Mouse (Mus musculus): Measurements from ENCODE around the gene Il1r2. TPM values are rescaled to one million over a fixed set of nuclear protein-coding genes. Genes with fewer than 3 reads are reported as not detected.

Il1r2 gene
- polyA plus RNA-seq, 1 experiment: 1.2 TPM

DNA sequence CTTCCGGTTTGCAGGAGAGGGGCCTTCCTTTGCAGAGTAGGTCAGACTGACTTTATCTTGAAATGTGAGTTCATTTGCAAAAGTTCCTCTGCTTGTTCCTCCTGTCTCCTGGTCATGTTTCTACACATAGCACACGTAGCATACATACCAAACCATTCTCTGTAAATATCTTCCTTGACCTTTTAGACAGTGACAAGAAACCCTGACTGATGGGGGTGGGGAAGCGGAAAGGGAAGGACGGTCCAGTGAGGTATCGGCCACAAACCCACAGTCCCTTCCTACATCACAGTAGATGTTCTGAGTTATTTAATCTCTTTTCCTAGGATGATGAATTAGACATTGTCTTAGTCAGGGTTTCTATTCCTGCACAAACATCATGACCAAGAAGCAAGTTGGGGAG, 27.3 kb upstream of the Il1r2 start:
- Histone ChIP-seq H3K27me3 (ENCODE audit: control insufficient read depth, insufficient read depth, low read length) (no peaks in the 10 kb centered on the region), H3K4me3 (ENCODE audit: low read depth, low read length) (no peak overlapping the region), H3K4me1 (ENCODE audit: control insufficient read depth, insufficient read depth, insufficient read length, low read length) (no peaks in the 10 kb centered on the region), H3K36me3 (ENCODE audit: control insufficient read depth, insufficient read depth, low read length) (no peaks in the 10 kb centered on the region), H3K27ac (ENCODE audit: insufficient read depth, low read depth, low read length) (no peak overlapping the region)
- WGBS: 73% methylated on average over 5 of the region's 5 CpGs
- no peak for TF ChIP-seq POLR2A (IDR thresholded peaks at IDR 0.05; ENCODE audit: low read depth, low read length)
- TF ChIP-seq CTCF (IDR thresholded peaks at IDR 0.05; ENCODE audit: extremely low read depth, insufficient read length, insufficient replicate concordance, low read depth, low read length): no peak

DNA sequence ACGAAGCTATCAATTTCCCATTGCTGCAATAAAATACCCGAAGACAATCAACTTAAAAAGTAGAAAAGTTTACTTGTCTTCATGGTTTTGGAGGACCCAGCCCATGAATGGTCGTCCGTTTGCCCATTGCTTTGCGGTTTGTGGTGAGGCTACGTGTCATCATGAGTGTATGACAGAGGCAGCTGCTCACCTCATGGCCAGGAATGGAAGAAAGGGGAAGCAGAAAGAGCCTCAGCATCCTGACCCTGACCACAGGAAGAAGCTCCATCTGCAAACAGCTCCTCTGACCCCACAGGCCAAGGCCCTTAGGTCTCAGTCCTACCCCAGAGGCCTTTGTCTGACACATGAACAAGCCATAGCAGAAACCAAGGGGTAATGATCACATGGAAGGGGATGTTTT, 22.7 kb upstream of the Il1r2 start:
- Histone ChIP-seq H3K27me3 (ENCODE audit: control insufficient read depth, insufficient read depth, low read length) (no peaks in the 10 kb centered on the region), H3K4me1 (ENCODE audit: control insufficient read depth, insufficient read depth, insufficient read length, low read length) (no peaks in the 10 kb centered on the region; the same call in 1 of the 2 replicates), H3K36me3 (ENCODE audit: control insufficient read depth, insufficient read depth, low read length) (no peaks in the 10 kb centered on the region), H3K27ac (ENCODE audit: insufficient read depth, low read depth, low read length) (no peak overlapping the region), H3K4me3 (ENCODE audit: low read depth, low read length) (no peak overlapping the region)
- no peak for TF ChIP-seq CTCF (IDR thresholded peaks at IDR 0.05; ENCODE audit: extremely low read depth, insufficient read length, insufficient replicate concordance, low read depth, low read length)
- no peak for TF ChIP-seq POLR2A (IDR thresholded peaks at IDR 0.05; ENCODE audit: low read depth, low read length)
- 83% methylated on average over 6 of the region's 6 CpGs for WGBS

DNA sequence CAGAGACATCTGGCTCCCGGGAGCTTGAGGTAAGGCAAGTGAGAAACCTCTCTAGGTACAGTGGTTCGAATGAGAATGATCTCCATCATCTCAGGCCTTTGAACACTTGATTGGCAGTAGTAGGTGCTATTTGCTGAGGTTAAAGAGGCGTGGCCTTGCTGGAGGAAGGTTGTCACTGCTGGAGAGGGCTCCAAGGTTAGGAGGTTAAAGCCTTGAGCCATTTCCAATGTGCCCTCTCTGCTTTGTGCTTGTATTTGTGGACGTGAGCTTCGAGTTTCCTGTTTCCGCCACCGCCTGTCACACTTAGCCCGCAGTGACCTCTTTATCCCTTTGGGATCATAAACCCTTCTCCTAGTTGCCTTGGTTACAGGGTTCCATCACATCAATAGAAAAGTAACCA, 21.7 kb upstream of the Il1r2 start:
- TF ChIP-seq POLR2A (IDR thresholded peaks at IDR 0.05; ENCODE audit: low read depth, low read length) (no peak), CTCF (IDR thresholded peaks at IDR 0.05; ENCODE audit: extremely low read depth, insufficient read length, insufficient replicate concordance, low read depth, low read length) (no peak)
- 46% methylated on average over 8 of the region's 8 CpGs for WGBS
- no peak overlapping the region for H3K27ac ChIP-seq (ENCODE audit: insufficient read depth, low read depth, low read length)
- H3K27me3 ChIP-seq (ENCODE audit: control insufficient read depth, insufficient read depth, low read length): no peaks in the 10 kb centered on the region
- no peaks in the 10 kb centered on the region for H3K36me3 ChIP-seq (ENCODE audit: control insufficient read depth, insufficient read depth, low read length)
- H3K4me1 ChIP-seq (ENCODE audit: control insufficient read depth, insufficient read depth, insufficient read length, low read length): no peaks in the 10 kb centered on the region; the same call in 1 of the 2 replicates
- no peak overlapping the region for H3K4me3 ChIP-seq (ENCODE audit: low read depth, low read length)

DNA sequence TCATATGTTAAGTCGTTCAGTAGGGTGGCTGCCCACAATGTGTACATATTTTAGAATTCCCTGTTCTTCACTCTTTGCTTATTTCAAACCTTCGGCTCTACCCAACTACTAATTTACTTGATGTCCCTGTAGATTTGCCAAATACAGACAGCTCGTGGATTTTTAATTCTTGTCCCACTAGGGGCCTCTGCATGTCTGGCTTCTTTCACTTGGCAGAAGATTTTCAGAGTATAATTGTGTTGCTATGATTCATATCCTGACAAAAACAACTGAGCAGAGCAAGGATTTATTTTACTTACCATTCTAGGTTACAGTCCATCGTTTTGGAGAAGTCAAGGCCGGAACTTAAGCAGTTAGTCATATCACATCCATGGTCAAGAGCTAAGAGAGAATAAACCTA, 20.8 kb upstream of the Il1r2 start:
- Histone ChIP-seq H3K4me1 (ENCODE audit: control insufficient read depth, insufficient read depth, insufficient read length, low read length) (no peaks in the 10 kb centered on the region; the same call in 1 of the 2 replicates), H3K4me3 (ENCODE audit: low read depth, low read length) (no peak overlapping the region), H3K27ac (ENCODE audit: insufficient read depth, low read depth, low read length) (no peak overlapping the region), H3K27me3 (ENCODE audit: control insufficient read depth, insufficient read depth, low read length) (no peaks in the 10 kb centered on the region), H3K36me3 (ENCODE audit: control insufficient read depth, insufficient read depth, low read length) (no peaks in the 10 kb centered on the region)
- TF ChIP-seq CTCF (IDR thresholded peaks at IDR 0.05; ENCODE audit: extremely low read depth, insufficient read length, insufficient replicate concordance, low read depth, low read length): no peak
- TF ChIP-seq POLR2A (IDR thresholded peaks at IDR 0.05; ENCODE audit: low read depth, low read length): no peak
- 76% methylated on average over 5 of the region's 5 CpGs for WGBS

DNA sequence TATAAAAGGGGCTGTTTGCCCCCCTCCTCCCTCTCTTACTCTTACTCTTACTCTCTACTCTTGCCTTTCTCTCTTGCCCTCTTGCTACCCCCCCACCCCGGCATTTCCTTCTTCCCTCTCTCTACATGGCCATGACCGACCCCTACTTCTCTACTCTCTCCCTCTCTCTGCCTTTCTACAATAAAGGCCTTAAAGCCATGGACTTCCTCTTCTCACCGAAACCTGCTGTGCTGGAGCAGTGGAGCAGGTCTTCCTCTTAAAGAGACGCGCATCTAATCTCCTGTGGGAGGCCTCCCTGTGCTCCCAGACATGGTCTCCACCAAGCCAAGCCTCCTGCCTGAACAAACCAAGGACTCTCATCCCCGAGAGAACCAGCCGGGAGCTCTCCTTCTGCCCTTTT, 18.8 kb upstream of the Il1r2 start:
- Histone ChIP-seq H3K27ac (ENCODE audit: insufficient read depth, low read depth, low read length) (no peak overlapping the region), H3K27me3 (ENCODE audit: control insufficient read depth, insufficient read depth, low read length) (no peaks in the 10 kb centered on the region), H3K4me3 (ENCODE audit: low read depth, low read length) (no peak overlapping the region), H3K36me3 (ENCODE audit: control insufficient read depth, insufficient read depth, low read length) (no peaks in the 10 kb centered on the region), H3K4me1 (ENCODE audit: control insufficient read depth, insufficient read depth, insufficient read length, low read length) (no peaks in the 10 kb centered on the region; the same call in none of the 2 replicates)
- no peak for TF ChIP-seq POLR2A (IDR thresholded peaks at IDR 0.05; ENCODE audit: low read depth, low read length)
- no peak for TF ChIP-seq CTCF (IDR thresholded peaks at IDR 0.05; ENCODE audit: extremely low read depth, insufficient read length, insufficient replicate concordance, low read depth, low read length)
- WGBS: 76% methylated on average over 7 of the region's 7 CpGs

DNA sequence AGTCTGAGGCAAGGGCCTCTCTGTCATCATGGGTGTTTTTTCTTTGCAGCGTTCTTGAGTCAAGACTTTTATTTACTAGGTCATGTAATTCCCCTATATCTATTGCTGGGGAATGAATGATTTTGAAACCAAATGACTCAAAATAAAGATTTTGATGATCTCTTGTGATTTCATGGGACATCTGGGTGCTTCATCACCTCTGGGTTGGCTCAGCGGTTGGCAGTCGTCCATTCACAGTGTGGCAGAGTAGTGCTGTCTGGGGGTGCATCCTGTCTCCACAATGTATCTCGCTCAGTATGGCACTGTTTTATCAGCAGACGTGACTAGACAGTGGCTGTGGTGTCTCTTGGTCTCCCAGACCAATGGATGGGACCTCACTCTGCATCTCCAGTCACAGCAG, 17.9 kb upstream of the Il1r2 start:
- Histone ChIP-seq H3K4me3 (ENCODE audit: low read depth, low read length) (no peak overlapping the region), H3K36me3 (ENCODE audit: control insufficient read depth, insufficient read depth, low read length) (no peaks in the 10 kb centered on the region), H3K4me1 (ENCODE audit: control insufficient read depth, insufficient read depth, insufficient read length, low read length) (no peaks in the 10 kb centered on the region; the same call in none of the 2 replicates), H3K27ac (ENCODE audit: insufficient read depth, low read depth, low read length) (no peak overlapping the region), H3K27me3 (ENCODE audit: control insufficient read depth, insufficient read depth, low read length) (no peaks in the 10 kb centered on the region)
- 84% methylated on average over 5 of the region's 5 CpGs for WGBS
- TF ChIP-seq POLR2A (IDR thresholded peaks at IDR 0.05; ENCODE audit: low read depth, low read length) (no peak), CTCF (IDR thresholded peaks at IDR 0.05; ENCODE audit: extremely low read depth, insufficient read length, insufficient replicate concordance, low read depth, low read length) (no peak)

DNA sequence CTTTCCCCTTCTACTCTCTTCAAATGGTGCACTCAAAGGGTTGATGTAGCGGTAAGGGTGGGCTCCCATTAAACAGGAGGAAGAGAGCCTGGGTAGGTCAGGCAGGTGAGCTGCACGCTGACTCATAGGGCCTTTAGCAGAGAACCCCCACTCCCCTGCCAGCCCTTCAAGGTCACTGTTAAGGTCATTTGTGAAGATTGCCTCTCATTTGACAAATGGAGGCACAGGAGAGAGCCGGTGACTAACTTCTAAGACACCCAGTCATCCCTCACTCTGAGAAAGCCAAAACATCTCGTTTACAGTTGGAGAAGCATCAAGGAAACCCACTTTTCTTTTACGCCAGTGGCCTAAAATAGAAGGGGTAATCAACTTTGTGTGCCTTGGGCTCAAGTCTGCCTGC, 16.5 kb upstream of the Il1r2 start:
- H3K27me3 ChIP-seq (ENCODE audit: control insufficient read depth, insufficient read depth, low read length): no peaks in the 10 kb centered on the region
- no peaks in the 10 kb centered on the region; the same call in none of the 2 replicates for H3K4me1 ChIP-seq (ENCODE audit: control insufficient read depth, insufficient read depth, insufficient read length, low read length)
- no peak for TF ChIP-seq POLR2A (IDR thresholded peaks at IDR 0.05; ENCODE audit: low read depth, low read length)
- no peak for TF ChIP-seq CTCF (IDR thresholded peaks at IDR 0.05; ENCODE audit: extremely low read depth, insufficient read length, insufficient replicate concordance, low read depth, low read length)
- no peak overlapping the region for H3K4me3 ChIP-seq (ENCODE audit: low read depth, low read length)
- no peak overlapping the region for H3K27ac ChIP-seq (ENCODE audit: insufficient read depth, low read depth, low read length)
- 62% methylated on average over 5 of the region's 5 CpGs for WGBS
- no peaks in the 10 kb centered on the region for H3K36me3 ChIP-seq (ENCODE audit: control insufficient read depth, insufficient read depth, low read length)
